Mouse (Mus musculus): ENCODE measurements around the gene Olfr282. TPM values are rescaled to one million over a fixed set of nuclear protein-coding genes. Genes with fewer than 3 reads are reported as not detected.

Gene Olfr282
- total RNA-seq, 1 experiment from 2014 or later, result not detected

DNA sequence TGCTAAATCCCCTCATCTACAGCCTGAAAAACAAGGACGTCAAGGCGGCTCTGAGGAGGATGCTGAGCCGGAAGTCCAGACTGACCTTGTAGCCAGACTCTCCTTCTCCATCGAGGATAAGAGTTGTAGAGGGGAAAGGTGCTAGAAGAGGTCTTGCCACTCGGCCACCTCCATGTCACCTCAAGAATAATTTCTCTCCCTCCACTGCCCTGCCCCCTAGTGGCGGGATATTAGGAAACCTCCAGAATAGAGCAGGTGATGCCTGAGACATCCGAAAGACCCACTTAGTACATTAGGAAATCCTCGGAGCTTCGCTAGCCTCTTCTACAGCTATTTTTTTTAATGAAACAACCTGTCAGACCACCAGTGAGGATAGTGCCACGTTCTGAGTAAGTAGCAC, 44.4 kb downstream of the Olfr282 start:
- peak; percentile 64 for DNase-seq

DNA sequence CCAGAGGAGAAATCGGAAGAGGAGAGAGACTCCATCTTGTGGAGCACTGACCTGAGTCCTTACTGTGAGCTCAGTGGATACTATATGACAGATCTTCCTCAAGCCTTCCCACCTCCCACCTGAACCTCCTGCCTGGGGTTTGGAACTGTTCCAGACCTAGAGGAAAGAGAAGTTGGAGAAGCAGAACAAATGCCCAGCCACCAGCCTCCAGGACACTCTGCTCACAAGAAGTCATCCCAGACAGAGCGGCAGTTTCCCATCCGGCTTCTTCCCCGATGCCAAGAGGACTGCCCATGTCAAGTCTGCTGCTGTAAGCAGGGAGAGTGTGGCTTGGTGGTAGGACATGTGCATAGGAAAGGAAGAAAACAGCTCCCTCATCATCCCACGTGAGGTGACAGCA, 45.3 kb downstream of the Olfr282 start:
- no peak for DNase-seq

GRCm38 (mm10) chr15:98479568-98480102, 48.6 kb downstream of the Olfr282 start:
- DNase-seq, result no peak

DNA sequence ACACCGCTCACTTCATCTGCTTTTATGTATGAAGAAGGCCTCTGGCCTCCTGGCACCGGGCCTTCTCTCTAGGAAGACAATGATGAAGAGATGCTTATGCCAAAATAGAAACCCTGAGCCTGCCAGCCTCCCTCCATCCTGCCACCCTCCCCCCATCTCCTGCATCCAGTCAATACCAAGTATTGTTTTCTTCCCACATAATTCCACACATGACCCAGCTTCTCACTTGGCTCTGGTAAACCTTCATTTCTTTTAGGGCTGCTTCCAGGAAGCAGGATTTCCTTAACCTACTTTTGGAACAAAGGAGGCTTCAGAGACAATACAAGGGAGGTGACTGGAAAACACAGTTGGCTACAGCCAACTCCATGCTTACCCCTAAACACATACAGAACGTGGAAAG, 51.7 kb downstream of the Olfr282 start, which contains the start of gene Lalba:
Lalba (minus strand) TSS at position 21 of the 400 bp plus-strand sequence.
- DNase-seq, result no peak

- DNase-seq, result no peak
Measured at GRCm38 (mm10) chr15:98483907-98484886, 53.2 kb downstream of the Olfr282 start.

DNA sequence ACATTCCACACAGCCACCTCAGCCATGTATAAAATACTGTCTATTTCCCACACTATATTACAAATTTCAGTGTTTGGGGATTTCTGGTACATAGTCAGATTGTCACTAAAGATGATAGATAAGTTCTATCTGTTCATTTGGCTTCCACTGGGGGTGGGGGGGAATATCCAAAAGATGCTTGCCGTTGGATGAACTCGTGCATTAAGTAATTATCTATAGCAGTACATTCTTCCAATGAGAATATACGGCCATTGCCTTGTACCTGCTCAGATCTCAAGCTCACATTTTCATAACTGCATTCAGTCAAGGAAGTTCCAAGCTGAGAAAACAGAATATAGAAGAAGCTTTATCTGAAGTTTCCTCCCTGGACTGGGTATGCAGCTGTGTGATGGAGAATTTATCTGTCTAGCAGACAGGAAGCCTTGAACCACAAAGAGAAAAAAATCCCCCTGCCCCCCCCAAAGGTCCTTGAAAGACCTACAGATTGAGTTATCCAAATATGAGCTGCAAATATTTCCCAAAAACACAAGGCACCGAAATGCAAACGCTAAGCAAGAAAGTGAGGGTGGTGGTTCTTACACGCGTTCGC, 55.5 kb downstream of the Olfr282 start:
- no peak for DNase-seq

Other genes with a start within 250 kb of the Olfr282 start
- gene Olfr288, start 235.7 kb upstream of the Olfr282 start, total RNA-seq (2021), result not detected in 2 replicates
- not detected in 2 replicates for gene Gm44579, start 210.2 kb upstream of the Olfr282 start, total RNA-seq (2021)
- gene Olfr287, start 210.2 kb upstream of the Olfr282 start, total RNA-seq (2021), result not detected in 2 replicates
- gene Olfr286, start 196.8 kb upstream of the Olfr282 start, total RNA-seq (2021), result not detected in 2 replicates
- not detected in 2 replicates for gene H1fnt, start 173.9 kb upstream of the Olfr282 start, total RNA-seq (2021)
- gene Zfp641, start 135.1 kb upstream of the Olfr282 start, total RNA-seq (2021), result 6.0 and 8.1 TPM in 2 replicates
- gene Olfr285, start 113.9 kb upstream of the Olfr282 start, total RNA-seq (2021), result not detected in 2 replicates
- gene Olfr284, start 90.2 kb upstream of the Olfr282 start, total RNA-seq (2021), result not detected in 2 replicates
- not detected in 2 replicates for gene Olfr283, start 50.3 kb upstream of the Olfr282 start, total RNA-seq (2021)
- gene Olfr281, start 21.4 kb downstream of the Olfr282 start, total RNA-seq (2021), result not detected in 2 replicates
- gene OR5BS1P, start 38.7 kb downstream of the Olfr282 start, total RNA-seq (2021), result not detected in 2 replicates
- gene Lalba, start 51.5 kb downstream of the Olfr282 start, total RNA-seq (2021), result not detected in 2 replicates
- not detected in 2 replicates for gene Olfr279, start 61.2 kb downstream of the Olfr282 start, total RNA-seq (2021)
- 91.3 and 107 TPM in 2 replicates for gene Kansl2, start 103.0 kb downstream of the Olfr282 start, total RNA-seq (2021)
- 52.2 and 55.9 TPM in 2 replicates for gene Ccnt1, start 139.7 kb downstream of the Olfr282 start, total RNA-seq (2021)
- not detected in 2 replicates for gene 4930415O20Rik, start 139.8 kb downstream of the Olfr282 start, total RNA-seq (2021)
- gene Adcy6, start 178.9 kb downstream of the Olfr282 start, total RNA-seq (2021), result 42.7 and 48.9 TPM in 2 replicates
- gene Cacnb3, start 199.6 kb downstream of the Olfr282 start, total RNA-seq (2021), result 12.6 and 14.3 TPM in 2 replicates
- gene Ddx23, start 231.7 kb downstream of the Olfr282 start, total RNA-seq (2021), result 76.1 and 88.7 TPM in 2 replicates
- 1.5 TPM in 2 replicates for gene Rnd1, start 246.2 kb downstream of the Olfr282 start, total RNA-seq (2021)